Mouse (Mus musculus): ENCODE results near the gene Slc10a7.

DNA sequence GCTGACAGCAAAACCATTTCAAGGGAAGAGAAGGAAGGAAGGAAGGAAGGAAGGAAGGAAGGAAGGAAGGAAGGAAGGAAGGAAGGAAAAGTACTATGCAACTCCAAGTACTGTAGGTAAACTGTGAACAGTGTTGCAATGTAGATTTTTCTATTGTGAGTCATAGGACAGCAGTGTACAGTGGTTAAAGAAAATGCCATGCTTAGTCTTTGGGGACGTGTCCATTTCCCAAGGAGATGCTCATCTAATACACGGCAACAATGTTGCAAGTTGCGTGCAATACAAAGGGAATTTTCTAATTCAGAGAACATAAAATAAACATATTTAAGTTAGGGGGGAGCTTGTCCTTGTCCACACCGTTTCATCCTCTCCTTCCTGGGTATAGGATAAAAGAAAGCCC, 215.7 kb downstream of the Slc10a7 start:
- no peak for TF ChIP-seq CTCF (IDR thresholded peaks at IDR 0.05 in 2 of 3, conservative IDR thresholded peaks at IDR 0.05 in 1 of 3; ENCODE audit: control insufficient read depth in 1 of 3, insufficient read depth in 1 of 3, low read depth in 2 of 3, low read length in 3 of 3, poor library complexity in 1 of 3, severe bottlenecking in 1 of 3)
- no peak for TF ChIP-seq POLR2AphosphoS5 (IDR thresholded peaks at IDR 0.05; ENCODE audit: borderline replicate concordance, low read depth, low read length)
- no peak for TF ChIP-seq E2F4 (IDR thresholded peaks at IDR 0.05; ENCODE audit: borderline replicate concordance, low read depth, low read length)
- TF ChIP-seq POLR2A (IDR thresholded peaks at IDR 0.05; ENCODE audit: control insufficient read depth in 1 of 2, insufficient read depth in 1 of 2, low read depth in 1 of 2, low read length in 2 of 2, poor library complexity in 1 of 2) = no peak
- no peak for TF ChIP-seq USF1 (IDR thresholded peaks at IDR 0.05; ENCODE audit: low read depth, low read length)
- no peak for TF ChIP-seq POLR2AphosphoS2 (IDR thresholded peaks at IDR 0.05; ENCODE audit: low read length)
- TF ChIP-seq MEF2A (IDR thresholded peaks at IDR 0.05; ENCODE audit: extremely low read depth, insufficient replicate concordance, low read depth, low read length, poor library complexity, severe bottlenecking) = no peak
- no peak for TF ChIP-seq MAX (IDR thresholded peaks at IDR 0.05; ENCODE audit: low read length)
- no peak for TF ChIP-seq MAZ (IDR thresholded peaks at IDR 0.05; ENCODE audit: low read depth, low read length)
- no peak for TF ChIP-seq ZNF384 (IDR thresholded peaks at IDR 0.05; ENCODE audit: low read depth, low read length)
- no peak for TF ChIP-seq GATA1 (IDR thresholded peaks at IDR 0.05; ENCODE audit: low read depth, low read length)
- TF ChIP-seq MYB (IDR thresholded peaks at IDR 0.05; ENCODE audit: low read depth, low read length) = no peak

Measured in MEL (cell line).